Mouse (Mus musculus) C3H10T1/2 (cell line): ENCODE measurements around the gene Mmp23. TPM values are rescaled to one million over a fixed set of nuclear protein-coding genes. Genes with fewer than 3 reads are reported as not detected.

ENCODE experiments used
- polyA plus RNA-seq, 2 experiments: library from polyadenylated mRNA; unstranded; fragments of >200 nt; fragmentation: generic; extraction: Trizol; gene quantifications; one replicate each; pipeline ENCODE4 v1.2.1; 2012; ENCODE audit warnings: missing spikeins in 2 of 2

Mmp23 gene
- polyA plus RNA-seq = 1 to 10 TPM in 1 of 2 experiments, under 1 TPM in 1; 0.05 to 1.8 TPM

DNA sequence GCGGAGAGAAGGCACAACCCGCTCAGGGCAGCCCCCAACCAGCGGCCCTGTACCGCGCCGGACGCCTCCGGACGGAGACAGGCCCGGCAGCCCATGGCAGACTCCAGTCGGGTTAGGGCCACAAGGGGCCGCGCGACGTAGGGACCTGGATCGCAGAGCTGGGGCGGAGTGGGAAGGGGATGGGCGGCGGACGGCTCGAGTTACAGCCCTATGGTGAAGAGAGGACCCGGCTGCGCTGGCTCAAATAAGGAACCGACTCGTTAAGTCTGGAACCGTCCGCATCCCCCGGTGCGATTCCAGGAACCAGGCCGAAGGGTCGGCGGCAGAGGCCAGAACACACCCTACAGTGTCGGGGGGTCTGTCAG lies at the start of gene Mmp23:
Gene Mmp23, minus strand, starts transcription at position 299 of the 365 bp plus-strand sequence.

DNA sequence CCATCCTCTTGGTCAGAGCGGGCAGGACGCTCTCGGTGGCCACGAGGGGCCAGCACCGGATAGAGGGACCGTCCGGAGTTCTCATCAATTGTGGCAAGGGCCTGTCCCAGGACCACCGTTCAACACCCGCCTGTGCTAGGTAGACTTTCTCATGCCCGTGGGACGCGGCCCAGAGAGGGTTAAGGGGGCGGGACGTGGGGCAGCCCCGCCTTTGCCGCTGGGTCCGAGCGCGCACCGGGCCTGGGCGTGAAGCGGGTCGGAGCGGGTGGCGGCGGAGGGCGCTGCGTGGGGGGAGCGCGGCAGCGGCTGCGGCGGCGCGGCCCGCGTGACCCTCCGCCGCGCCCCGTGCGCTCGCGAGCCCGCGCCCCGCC lies 40.9 kb upstream of the Mmp23 start, which contains the start of gene Fndc10:
Gene Fndc10, plus strand, starts transcription at position 232 of the 371 bp plus-strand sequence.

GRCm38 (mm10) chr4:155668689-155669597 lies 15.8 kb upstream of the Mmp23 start, which contains the start of gene Mib2:
TSS of gene Mib2 (minus strand) at chr4:155669198.

GRCm38 (mm10) chr4:155645308-155645707 lies 7.9 kb downstream of the Mmp23 start, which contains the start of gene Gm10563:
TSS of gene Gm10563 (minus strand) at chr4:155645408.

GRCm38 (mm10) chr4:155624338-155625291 lies 28.6 kb downstream of the Mmp23 start, which contains the start of gene Cdk11b:
TSS of gene Cdk11b (plus strand) at chr4:155624854.

GRCm38 (mm10) chr4:155601091-155601996 lies 51.8 kb downstream of the Mmp23 start, which contains the start of gene Slc35e2:
TSS of gene Slc35e2 (plus strand) at chr4:155601416.

Other genes starting within 250 kb of the Mmp23 start
- 1 to 10 TPM in 1 of 2 experiments, under 1 TPM in 1; 0.70 to 1.7 TPM for gene Cfap74, start 244.2 kb downstream of the Mmp23 start, polyA plus RNA-seq
- under 1 TPM in 1 of 2 experiments, not detected in 1; 0.09 TPM for gene Tmem52, start 184.3 kb downstream of the Mmp23 start, polyA plus RNA-seq
- 100 to 1,000 TPM; 154 to 245 TPM for gene Gnb1, start 162.0 kb downstream of the Mmp23 start, polyA plus RNA-seq
- 10 to 100 TPM; 53.5 to 67.2 TPM for gene Nadk, start 91.0 kb downstream of the Mmp23 start, polyA plus RNA-seq
- gene Slc35e2, start 52.0 kb downstream of the Mmp23 start, polyA plus RNA-seq = 1 to 10 TPM; 1.0 to 3.9 TPM
- 10 to 100 TPM; 15.6 to 33.6 TPM for gene Cdk11b, start 28.5 kb downstream of the Mmp23 start, polyA plus RNA-seq
- gene Gm10563, start 8.0 kb downstream of the Mmp23 start, polyA plus RNA-seq = not detected
- gene Mib2, start 15.8 kb upstream of the Mmp23 start, polyA plus RNA-seq = 10 to 100 TPM in 1 of 2 experiments, 1 to 10 TPM in 1; 8.5 to 42.3 TPM
- gene Fndc10, start 41.0 kb upstream of the Mmp23 start, polyA plus RNA-seq = 10 to 100 TPM; 12.0 to 17.9 TPM
- 10 to 100 TPM; 45.5 to 49.1 TPM for gene Ssu72, start 51.4 kb upstream of the Mmp23 start, polyA plus RNA-seq
- 1 to 10 TPM in 1 of 2 experiments, under 1 TPM in 1; 0.80 to 4.2 TPM for gene Tmem240, start 81.4 kb upstream of the Mmp23 start, polyA plus RNA-seq
- 10 to 100 TPM; 24.7 to 55.2 TPM for gene Atad3a, start 107.7 kb upstream of the Mmp23 start, polyA plus RNA-seq
- under 1 TPM; 0.07 to 0.22 TPM for gene Vwa1, start 121.3 kb upstream of the Mmp23 start, polyA plus RNA-seq
- under 1 TPM; 0.02 to 0.22 TPM for gene Tmem88b, start 132.5 kb upstream of the Mmp23 start, polyA plus RNA-seq
- under 1 TPM in 1 of 2 experiments, not detected in 1; 0.11 TPM for gene Ankrd65, start 137.1 kb upstream of the Mmp23 start, polyA plus RNA-seq
- 100 to 1,000 TPM in 1 of 2 experiments, 10 to 100 TPM in 1; 99.5 to 291 TPM for gene Mrpl20, start 149.5 kb upstream of the Mmp23 start, polyA plus RNA-seq
- gene Ccnl2, start 159.1 kb upstream of the Mmp23 start, polyA plus RNA-seq = 10 to 100 TPM in 1 of 2 experiments, 1 to 10 TPM in 1; 2.5 to 27.9 TPM
- gene Aurkaip1, start 177.9 kb upstream of the Mmp23 start, polyA plus RNA-seq = 100 to 1,000 TPM; 146 to 151 TPM
- 100 to 1,000 TPM in 1 of 2 experiments, 10 to 100 TPM in 1; 26.1 to 264 TPM for gene Mxra8, start 186.3 kb upstream of the Mmp23 start, polyA plus RNA-seq
- gene Dvl1, start 194.0 kb upstream of the Mmp23 start, polyA plus RNA-seq = 10 to 100 TPM; 14.7 to 39.5 TPM
- under 1 TPM; 0.04 to 0.32 TPM for gene Tas1r3, start 210.0 kb upstream of the Mmp23 start, polyA plus RNA-seq
- 10 to 100 TPM; 10.4 to 13.3 TPM for gene Cptp, start 216.1 kb upstream of the Mmp23 start, polyA plus RNA-seq
- 10 to 100 TPM; 35.5 to 51.4 TPM for gene Ints11, start 216.2 kb upstream of the Mmp23 start, polyA plus RNA-seq
- gene Pusl1, start 238.4 kb upstream of the Mmp23 start, polyA plus RNA-seq = 10 to 100 TPM in 1 of 2 experiments, 1 to 10 TPM in 1; 9.1 to 14.4 TPM
- 10 to 100 TPM; 13.3 to 20.0 TPM for gene Acap3, start 238.4 kb upstream of the Mmp23 start, polyA plus RNA-seq